Mouse (Mus musculus): Measurements from ENCODE around the gene Lsm14b.

- TF ChIP-seq CTCF (IDR thresholded peaks at IDR 0.05; ENCODE audit: low read depth) (no peak), EP300 (IDR thresholded peaks at IDR 0.05; ENCODE audit: low read depth) (no peak)
These were observed 18.2 kb downstream of the Lsm14b start for GRCm38 (mm10) chr2:180042858-180043515.

Measured in liver, postnatal 0 days (tissue).